ENCODE assay signal across 7 mouse cellular contexts in genomic region chr16:33516807-33517565, GRCm38 (mm10). TPM values are rescaled to one million over a fixed set of nuclear protein-coding genes. Genes with fewer than 3 reads are reported as not detected.
DNase-seq lines count a peak whose midpoint lies in the region; ATAC-seq and TF ChIP-seq lines count a peak whose summit lies in the region.

TSS of gene Slc12a8 (plus strand) at chr16:33517328.

- TF ChIP-seq POLR2A in cerebellum, adult 2 months (IDR thresholded peaks at IDR 0.05; ENCODE audit: borderline replicate concordance, insufficient read depth, low read length), result no peak

- peaks cover 21% of the 10 kb centered on the region; the same call in 1 of the 2 replicates for H3K4me1 ChIP-seq in cerebellum, adult 2 months (ENCODE audit: control insufficient read depth, insufficient read depth, low read length)
- H3K4me1 ChIP-seq in intestine, embryonic 15.5 days (replicated peaks), result peaks cover 11% of the 10 kb centered on the region
- peaks cover 18% of the 10 kb centered on the region for H3K4me1 ChIP-seq in limb, embryonic 10.5 days
- H3K4me1 ChIP-seq in neural tube, embryonic 12.5 days, result peaks cover 10% of the 10 kb centered on the region

- no peak within 1 kb of the TSS; the same call in 1 of the 2 replicates for H3K27ac ChIP-seq in cerebellum, adult 2 months (ENCODE audit: insufficient read depth, low read length)
- no peak within 1 kb of the TSS for H3K27ac ChIP-seq in intestine, embryonic 15.5 days
- peak within 1 kb of the TSS; percentile 69 for H3K27ac ChIP-seq in limb, embryonic 10.5 days
- no peak within 1 kb of the TSS for H3K27ac ChIP-seq in neural tube, embryonic 12.5 days

- DNase-seq in Muller cell, postnatal 12 days (ENCODE audit: inconsistent ontology term), result peak; percentile 36
- DNase-seq in cerebellum, adult 2 months, result peak; percentile 30 to 45
- peak; percentile 70 to 75 for DNase-seq in frontal cortex, adult 2 months (ENCODE audit: extremely low spot score in 1 of 2, low spot score in 1 of 2)
- peak; percentile 66 for DNase-seq in limb, embryonic 10.5 days (ENCODE audit: low spot score)
- no peak for DNase-seq in ovary, postnatal 10 days (ENCODE audit: low spot score)

- H3K4me2 ChIP-seq in intestine, embryonic 15.5 days (replicated peaks), result peak within 1 kb of the TSS; percentile 77
- H3K4me2 ChIP-seq in neural tube, embryonic 12.5 days (replicated peaks), result peak within 1 kb of the TSS; percentile 68

- peak within 1 kb of the TSS; percentile 55 for H3K4me3 ChIP-seq in cerebellum, adult 2 months (replicated peaks; ENCODE audit: insufficient read depth, low read depth, low read length)
- H3K4me3 ChIP-seq in intestine, embryonic 15.5 days (replicated peaks), result peak within 1 kb of the TSS; percentile 26
- H3K4me3 ChIP-seq in limb, embryonic 10.5 days, result peak within 1 kb of the TSS; percentile 47
- H3K4me3 ChIP-seq in neural tube, embryonic 12.5 days, result peak within 1 kb of the TSS; percentile 31

- no peaks in the 10 kb centered on the region for H3K9me3 ChIP-seq in intestine, embryonic 15.5 days
- no peaks in the 10 kb centered on the region for H3K9me3 ChIP-seq in limb, embryonic 10.5 days (replicated peaks)
- no peaks in the 10 kb centered on the region for H3K9me3 ChIP-seq in neural tube, embryonic 12.5 days

- H3K27me3 ChIP-seq in cerebellum, adult 2 months (ENCODE audit: control insufficient read depth, insufficient read depth, low read length), result no peaks in the 10 kb centered on the region
- no peaks in the 10 kb centered on the region for H3K27me3 ChIP-seq in intestine, embryonic 15.5 days (replicated peaks)
- peaks cover 14% of the 10 kb centered on the region for H3K27me3 ChIP-seq in limb, embryonic 10.5 days (ENCODE audit: low read depth, poor library complexity, severe bottlenecking)
- H3K27me3 ChIP-seq in neural tube, embryonic 12.5 days (replicated peaks), result no peaks in the 10 kb centered on the region

- peak; percentile 66 for ATAC-seq in intestine, embryonic 15.5 days
- ATAC-seq in neural tube, embryonic 12.5 days (ENCODE audit: low FRiP score, low read depth), result peak; percentile 33; the same call in 1 of the 2 replicates

- no peak for TF ChIP-seq CTCF in cerebellum, adult 2 months (IDR thresholded peaks at IDR 0.05; ENCODE audit: borderline replicate concordance, insufficient read depth, low read depth, low read length)

- H3K9ac ChIP-seq in intestine, embryonic 15.5 days, result 0 out of 2 replicates have a peak within 1 kb of the TSS, but pooled peaks have one; percentile 39
- H3K9ac ChIP-seq in neural tube, embryonic 12.5 days, result peak within 1 kb of the TSS; percentile 45; the same call in 1 of the 2 replicates

- no peaks in the 10 kb centered on the region for H3K36me3 ChIP-seq in intestine, embryonic 15.5 days
- no peaks in the 10 kb centered on the region for H3K36me3 ChIP-seq in limb, embryonic 10.5 days
- no peaks in the 10 kb centered on the region for H3K36me3 ChIP-seq in neural tube, embryonic 12.5 days

- 3% methylated on average over 27 of the region's 27 CpGs for WGBS in cerebellum, adult 2 months
- WGBS in intestine, embryonic 15.5 days, result 9% methylated on average over 27 of the region's 27 CpGs
- 5% methylated on average over 27 of the region's 27 CpGs for WGBS in limb, embryonic 10.5 days
- WGBS in neural tube, embryonic 12.5 days, result 4% methylated on average over 27 of the region's 27 CpGs

RNA-seq across cellular contexts. Expression of gene Slc12a8, which starts in this region (rescaled TPM):
- polyA plus RNA-seq in cerebellum, adult 2 months (2012; rRNA removed), result 4.9 and 5.6 TPM in 2 replicates
- polyA plus RNA-seq in frontal cortex, adult 2 months (2012; rRNA removed), result 2.0 and 2.8 TPM in 2 replicates
- 6.2 and 7.2 TPM in 2 replicates for polyA plus RNA-seq in intestine, embryonic 15.5 days (2015; fragmentation: Nextera tagmentation; extraction: Ambion mirVana)
- 0.44 and 0.60 TPM in 2 replicates for polyA plus RNA-seq in limb, embryonic 10.5 days (2016; fragmentation: Nextera tagmentation; extraction: Ambion mirVana)
- polyA plus RNA-seq in neural tube, embryonic 12.5 days (2016; fragmentation: Nextera tagmentation; extraction: Ambion mirVana), result 0.58 and 0.64 TPM in 2 replicates

Comparison
In these comparisons a context has a peak if more than half of its experiments do, and no peak if none do; other contexts are left out.
1. Peak in DNase-seq, H3K4me3 ChIP-seq and H3K27ac ChIP-seq in limb, embryonic 10.5 days; RNA of the gene not detected or under 1 TPM.
2. Peak in ATAC-seq, H3K4me3 ChIP-seq, H3K9ac ChIP-seq and H3K4me2 ChIP-seq in neural tube, embryonic 12.5 days; RNA of the gene not detected or under 1 TPM.